Mouse (Mus musculus): ENCODE data around the gene Zfp37.
A peak's percentile ranks its signal among the peaks of the same experiment; 100 is the strongest.
"Not testable (repeated sequence)": the region's sequence is repeated elsewhere in the genome, so short reads cannot be mapped to it uniquely, and the experiment has no call there.

The Zfp37 gene

DNA sequence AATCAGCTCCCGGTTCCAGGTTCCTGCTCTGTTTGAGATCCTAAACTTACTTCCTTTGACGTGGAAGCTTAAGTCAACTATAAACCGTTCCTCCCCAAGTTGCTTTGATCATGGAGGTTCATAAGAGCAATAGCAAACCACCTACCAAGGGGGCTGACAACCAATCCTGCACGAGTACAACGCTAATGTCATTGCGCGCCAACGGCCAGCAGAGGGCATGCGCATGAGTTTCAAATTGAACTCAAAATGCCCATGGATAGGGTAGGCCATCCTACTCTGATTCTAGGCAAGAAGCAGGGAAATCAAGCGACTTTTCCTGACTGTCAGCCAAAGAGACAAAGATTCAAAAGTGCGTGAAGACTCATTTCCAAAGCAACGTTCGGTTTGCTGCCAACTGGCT, at the start of gene Zfp37:
Zfp37 (minus strand) TSS at position 279 of the 400 bp plus-strand sequence.
- DNase-seq (ENCODE audit: low read depth, low spot score) = no peak

- no peak for DNase-seq (ENCODE audit: low read depth, low spot score)
Observed at GRCm38 (mm10) chr4:62278081-62278480, 47.2 kb upstream of the Zfp37 start.

- no peak for DNase-seq (ENCODE audit: low read depth, low spot score)
Observed at GRCm38 (mm10) chr4:62277222-62277621, 46.4 kb upstream of the Zfp37 start.

GRCm38 (mm10) chr4:62276642-62277041, 45.8 kb upstream of the Zfp37 start:
- no peak for DNase-seq (ENCODE audit: low read depth, low spot score)

- no peak for DNase-seq (ENCODE audit: low read depth, low spot score)
Observed at GRCm38 (mm10) chr4:62274841-62275536, 44.1 kb upstream of the Zfp37 start.

- no peak for DNase-seq (ENCODE audit: low read depth, low spot score)
Observed at GRCm38 (mm10) chr4:62273916-62274315, 43.1 kb upstream of the Zfp37 start.

DNA sequence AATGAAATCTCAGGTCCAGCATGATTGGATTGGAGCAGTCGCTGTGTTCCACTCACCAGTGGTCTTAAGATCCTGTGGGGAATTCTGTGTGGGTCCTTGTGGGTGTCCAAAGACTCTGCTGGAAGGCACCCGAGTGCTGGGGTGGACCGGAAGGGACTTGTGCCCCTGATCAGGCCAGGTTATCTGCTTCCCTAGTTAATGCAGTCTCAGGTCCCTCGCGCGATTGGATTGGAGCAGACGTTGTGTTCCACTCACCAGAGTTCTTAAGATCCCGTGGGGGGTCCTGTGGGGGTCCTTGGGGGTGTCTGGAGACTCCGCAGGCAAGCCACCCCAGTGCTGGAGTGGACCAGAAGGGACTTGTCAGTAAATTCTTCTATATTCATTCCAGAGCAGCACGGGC, 41.8 kb upstream of the Zfp37 start:
- no peak for DNase-seq (ENCODE audit: low read depth, low spot score)

DNA sequence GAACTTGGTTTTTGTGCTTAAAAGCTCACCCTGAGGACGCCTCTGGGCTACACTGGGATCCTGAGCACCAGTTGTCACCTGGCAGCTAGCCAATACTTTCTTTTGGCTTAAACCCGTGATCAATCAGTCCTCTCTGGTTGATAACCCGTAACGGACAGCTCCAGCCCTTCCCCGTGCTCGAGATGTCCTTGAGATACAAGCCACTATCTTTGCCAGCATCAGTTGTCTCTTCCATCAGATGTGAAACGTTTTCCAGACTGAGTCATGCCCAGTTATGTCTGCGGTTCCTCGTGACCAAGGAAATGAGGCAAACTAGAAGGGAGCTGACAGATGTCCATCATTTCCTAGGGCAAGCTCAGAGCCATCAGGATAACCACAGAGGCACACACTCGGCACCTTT, 36.3 kb upstream of the Zfp37 start:
- no peak for DNase-seq (ENCODE audit: low read depth, low spot score)

- DNase-seq (ENCODE audit: low read depth, low spot score) = not testable (repeated sequence)
Observed at GRCm38 (mm10) chr4:62266016-62266415, 35.2 kb upstream of the Zfp37 start.

DNA sequence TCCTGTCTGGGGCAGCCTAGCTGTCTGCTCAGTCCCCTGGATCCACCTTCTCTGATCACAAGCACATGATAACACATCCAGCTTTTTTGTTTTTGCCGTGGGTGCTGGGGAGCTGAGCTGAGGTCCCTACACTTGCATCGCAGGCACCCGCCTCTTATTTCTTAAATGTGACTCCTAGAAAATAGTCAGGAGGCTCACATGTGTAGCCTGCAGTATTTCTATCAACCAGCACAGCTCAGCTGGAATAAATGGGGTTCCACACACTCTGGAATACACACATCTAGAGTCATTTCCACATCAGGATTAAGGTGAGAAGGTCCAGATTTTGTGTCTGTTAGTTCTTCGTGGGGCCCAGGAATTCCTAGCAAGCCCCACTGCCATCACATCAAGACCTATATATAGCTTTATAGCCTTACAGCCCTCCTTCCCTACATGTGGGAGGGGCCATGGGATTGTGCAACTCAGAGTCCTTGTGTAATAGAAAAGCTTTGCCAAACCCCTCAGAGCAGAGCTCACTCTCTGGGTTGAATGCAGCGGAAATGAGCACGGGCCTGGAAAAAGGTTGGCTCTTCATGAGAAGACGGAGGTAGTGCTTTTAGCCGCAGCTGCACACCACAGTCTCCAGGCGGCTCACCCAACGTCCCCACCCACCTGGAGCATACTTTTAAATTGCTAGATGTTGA, 34.4 kb upstream of the Zfp37 start:
- no peak for DNase-seq (ENCODE audit: low read depth, low spot score)

- DNase-seq (ENCODE audit: low read depth, low spot score) = peak; percentile 21
Observed at GRCm38 (mm10) chr4:62263133-62263844, 32.4 kb upstream of the Zfp37 start.

DNA sequence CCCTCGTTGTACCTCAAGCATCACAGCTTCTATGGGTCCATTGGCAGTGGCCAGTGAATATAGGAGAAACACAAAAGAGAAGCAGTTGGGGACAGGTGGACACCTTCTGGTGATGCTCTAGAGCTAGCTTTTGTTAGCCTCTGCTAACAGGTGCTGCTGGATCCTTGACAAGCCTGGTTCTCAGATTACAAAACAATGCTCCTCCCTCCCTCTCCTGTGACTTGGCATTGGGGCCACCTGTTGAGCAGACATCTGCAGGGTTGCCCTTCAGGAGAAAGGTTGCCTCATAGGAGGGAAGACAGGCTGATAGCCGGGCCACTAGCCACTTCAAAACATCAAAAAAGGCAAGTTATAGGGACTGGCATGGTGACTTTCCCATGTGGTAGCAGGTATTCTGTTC, 31.4 kb upstream of the Zfp37 start, which contains the start of gene Slc31a2:
Slc31a2 (plus strand) TSS at position 287 of the 400 bp plus-strand sequence.
- no peak for DNase-seq (ENCODE audit: low read depth, low spot score)

GRCm38 (mm10) chr4:62256931-62257330, 26.1 kb upstream of the Zfp37 start:
- peak; percentile 79 for DNase-seq (ENCODE audit: low read depth, low spot score)

GRCm38 (mm10) chr4:62254551-62254950, 23.7 kb upstream of the Zfp37 start:
- no peak for DNase-seq (ENCODE audit: low read depth, low spot score)

- no peak for DNase-seq (ENCODE audit: low read depth, low spot score)
Observed at GRCm38 (mm10) chr4:62251776-62252175, 20.9 kb upstream of the Zfp37 start.

DNA sequence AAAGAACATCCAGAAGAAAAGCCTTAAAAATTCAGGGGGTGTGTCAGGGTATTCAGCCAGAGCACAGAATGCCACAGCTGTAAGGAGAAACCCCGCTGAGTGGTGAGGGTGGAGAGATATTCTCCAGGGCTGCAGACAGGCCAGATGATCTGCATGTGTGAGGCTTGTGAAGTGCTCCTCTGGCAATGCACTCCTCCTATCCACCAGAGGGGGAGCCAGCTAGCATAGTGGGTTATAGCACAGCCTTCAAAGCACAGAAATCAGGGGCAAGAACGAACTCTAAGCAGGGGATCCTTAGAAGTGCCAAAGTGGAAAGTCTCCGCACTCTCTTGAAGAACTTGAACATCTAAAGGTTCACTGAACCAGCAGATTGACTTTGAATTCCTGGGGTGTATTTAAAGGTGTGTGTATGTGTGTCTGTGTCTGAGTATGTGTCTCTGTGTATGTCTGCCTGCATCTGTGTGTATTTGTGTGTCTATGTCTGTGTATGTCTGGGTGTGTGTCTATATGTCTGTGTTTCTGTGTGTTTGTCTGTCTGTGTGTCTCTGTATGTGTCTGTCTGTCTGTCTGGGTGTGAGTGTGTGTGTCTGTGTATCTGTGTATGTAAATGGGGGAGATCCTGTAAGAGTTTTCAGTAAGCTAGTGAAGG, 20.2 kb upstream of the Zfp37 start:
- DNase-seq (ENCODE audit: low read depth, low spot score) = peak; percentile 32

DNA sequence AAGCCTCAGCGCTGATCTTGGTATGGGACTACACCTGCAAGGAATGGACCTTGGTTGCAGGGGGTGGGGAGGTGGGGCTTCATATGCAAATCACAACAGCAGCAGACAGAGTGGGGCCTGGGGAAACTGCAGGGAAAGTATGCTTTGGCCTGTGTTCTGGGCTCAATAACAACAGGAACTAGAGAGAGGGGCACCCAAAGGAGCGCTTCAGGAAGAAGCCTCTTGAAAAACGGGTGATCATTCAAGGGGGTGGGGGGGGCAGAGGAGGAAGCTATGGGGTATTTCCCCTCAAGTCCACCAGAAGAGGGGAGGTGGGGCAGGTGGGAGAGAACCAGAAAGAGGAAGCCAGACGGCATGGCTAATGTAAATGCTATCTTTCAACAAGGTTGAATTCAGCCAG, 17.5 kb upstream of the Zfp37 start:
- DNase-seq (ENCODE audit: low read depth, low spot score) = no peak

- no peak for DNase-seq (ENCODE audit: low read depth, low spot score)
Observed at GRCm38 (mm10) chr4:62240586-62240985, 9.7 kb upstream of the Zfp37 start.

DNA sequence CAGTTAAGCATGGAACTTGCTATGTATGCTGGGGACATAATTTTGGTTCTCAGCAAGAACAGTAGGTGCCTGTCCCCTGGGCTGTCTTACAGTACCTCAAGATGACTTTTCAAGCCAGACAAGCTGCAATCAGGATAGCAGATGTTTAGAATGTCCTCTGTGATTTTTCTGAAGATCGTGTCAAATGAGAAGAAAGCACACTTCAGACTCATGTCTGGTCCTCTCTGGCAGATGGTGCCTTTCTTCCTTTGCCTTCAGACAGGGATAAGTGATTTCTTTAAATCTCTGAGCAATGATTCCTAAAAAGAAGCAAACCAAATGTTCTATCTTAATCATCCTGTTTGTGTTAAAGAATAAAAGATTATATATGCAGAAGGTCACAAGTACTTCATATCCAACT, 694 bp downstream of the Zfp37 start:
- no peak for DNase-seq (ENCODE audit: low read depth, low spot score)

DNA sequence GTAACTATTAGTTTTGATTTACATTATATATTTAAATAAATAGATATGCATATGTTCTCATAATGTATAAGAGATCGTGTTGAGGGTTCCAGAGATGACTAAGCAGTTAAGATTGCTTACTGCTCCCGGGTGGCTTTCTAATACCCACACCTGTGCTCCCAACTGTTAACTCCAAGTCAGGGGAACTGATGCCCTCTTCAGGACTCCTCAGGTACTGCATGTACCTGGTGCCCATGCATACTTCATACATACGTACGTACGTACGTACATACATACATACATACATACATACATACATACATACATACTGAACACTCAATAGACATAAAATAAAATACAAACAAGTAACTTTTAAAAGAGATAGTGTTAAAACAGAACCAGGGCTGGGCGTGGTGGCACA, 1.4 kb downstream of the Zfp37 start:
- no peak for DNase-seq (ENCODE audit: low read depth, low spot score)

DNA sequence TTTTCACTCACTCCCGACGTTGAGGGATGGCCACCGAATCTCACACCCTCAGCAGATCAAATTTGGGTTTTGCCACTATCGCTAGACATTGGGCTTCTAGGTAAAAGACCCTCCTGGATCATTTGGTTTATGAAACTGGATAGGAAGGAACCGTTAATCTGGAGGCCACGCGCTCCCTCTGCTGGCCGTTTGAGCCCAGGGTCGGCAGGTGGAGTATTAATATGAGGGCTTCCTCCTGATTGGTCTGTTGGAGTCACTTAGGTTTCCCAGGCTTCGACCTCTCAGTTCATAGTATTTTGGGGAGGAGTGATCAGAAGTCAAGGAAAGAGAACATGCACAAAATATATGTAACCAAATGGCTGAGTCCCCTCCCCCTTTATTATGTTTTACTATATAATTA, 2.5 kb downstream of the Zfp37 start:
- DNase-seq (ENCODE audit: low read depth, low spot score) = peak; percentile 26

- DNase-seq (ENCODE audit: low read depth, low spot score) = no peak
Observed at GRCm38 (mm10) chr4:62213490-62213889, 17.4 kb downstream of the Zfp37 start.
